Mouse (Mus musculus): ENCODE data around the gene Lig3. TPM values are rescaled to one million over a fixed set of nuclear protein-coding genes. Genes with fewer than 3 reads are reported as not detected.

Gene Lig3
- polyA plus RNA-seq, 1 experiment, result 16.7 TPM

DNA sequence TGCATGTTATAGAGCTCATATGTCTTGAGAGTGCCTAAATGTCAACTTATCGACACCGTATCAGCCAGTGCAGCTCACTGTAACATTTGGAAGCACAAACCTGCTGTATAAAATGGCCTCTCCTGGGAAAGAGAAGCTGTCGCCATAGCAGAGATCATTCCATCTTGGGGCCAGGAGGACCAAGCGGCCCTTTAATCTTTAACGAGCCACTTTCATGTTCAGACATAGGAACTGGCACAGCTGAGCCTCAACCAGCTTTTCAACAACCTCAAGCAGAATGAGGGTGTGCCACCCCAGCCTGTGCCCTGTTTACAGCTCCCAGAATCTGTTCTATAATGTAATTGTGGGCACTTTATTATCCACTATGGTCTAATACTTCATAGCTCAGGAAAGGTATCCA lies 69.4 kb downstream of the Lig3 start:
- TF ChIP-seq TCF12 (IDR thresholded peaks at IDR 0.05; ENCODE audit: insufficient read depth, poor library complexity, severe bottlenecking), result no peak
- no peak for TF ChIP-seq REST (IDR thresholded peaks at IDR 0.05; ENCODE audit: insufficient read depth, insufficient read length)
- no peak for TF ChIP-seq MYOG (IDR thresholded peaks at IDR 0.05; ENCODE audit: control insufficient read depth in 1 of 3, insufficient read depth in 1 of 3, insufficient read length in 2 of 3, low read depth in 2 of 3)
- no peak for TF ChIP-seq POLR2A (IDR thresholded peaks at IDR 0.05; ENCODE audit: insufficient read length, low read depth)
- TF ChIP-seq MAX (IDR thresholded peaks at IDR 0.05; ENCODE audit: low read depth), result no peak
- no peak for TF ChIP-seq USF1 (IDR thresholded peaks at IDR 0.05; ENCODE audit: low read depth)
- no peak for TF ChIP-seq POLR2AphosphoS2 (IDR thresholded peaks at IDR 0.05; ENCODE audit: insufficient read length, low read depth)
- TF ChIP-seq MYOD1 (IDR thresholded peaks at IDR 0.05; ENCODE audit: control insufficient read depth in 1 of 3, insufficient read length in 2 of 3, low read depth in 2 of 3), result no peak
- no peak for TF ChIP-seq TCF3 (IDR thresholded peaks at IDR 0.05; ENCODE audit: insufficient read length, low read depth)
- no peak for TF ChIP-seq E2F4 (IDR thresholded peaks at IDR 0.05; ENCODE audit: insufficient read depth)
- no peak for TF ChIP-seq CEBPB (IDR thresholded peaks at IDR 0.05; ENCODE audit: insufficient read depth, poor library complexity, severe bottlenecking)
- no peak for TF ChIP-seq SRF (IDR thresholded peaks at IDR 0.05; ENCODE audit: control insufficient read depth, insufficient read length, low read depth)
- H3K4me2 ChIP-seq (ENCODE audit: low read depth), result no peak overlapping the region
- no peak overlapping the region for H3K4me3 ChIP-seq

DNA sequence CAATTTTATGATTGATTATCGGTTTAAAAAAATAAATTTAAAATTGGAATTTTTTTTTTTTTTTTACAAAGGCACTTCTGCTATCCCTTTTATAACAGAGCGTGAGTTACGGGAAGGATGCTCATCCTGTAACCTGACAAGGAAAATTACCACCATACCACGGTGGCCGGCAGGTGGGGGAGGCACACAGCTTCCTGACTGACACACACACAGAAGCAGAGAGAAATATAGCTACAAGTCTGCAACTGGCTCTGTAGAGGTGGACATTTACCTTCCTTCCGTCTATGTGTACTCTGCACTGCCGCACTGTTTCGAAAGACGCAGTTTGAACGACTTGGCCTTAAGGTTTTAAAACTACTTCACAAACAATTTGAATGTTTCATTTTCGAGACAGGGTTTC lies 71.2 kb downstream of the Lig3 start:
- TF ChIP-seq POLR2A (IDR thresholded peaks at IDR 0.05; ENCODE audit: insufficient read length, low read depth), result no peak
- TF ChIP-seq REST (IDR thresholded peaks at IDR 0.05; ENCODE audit: insufficient read depth, insufficient read length), result no peak
- Histone ChIP-seq H3K79me2 (ENCODE audit: control insufficient read depth, insufficient read depth) (no peaks in the 10 kb centered on the region), H3K27me3 (ENCODE audit: control insufficient read depth, insufficient read depth, insufficient read length) (no peaks in the 10 kb centered on the region), H3ac (ENCODE audit: control insufficient read depth, insufficient read length) (no peak overlapping the region), H3K36me3 (ENCODE audit: control insufficient read depth, insufficient read depth) (no peaks in the 10 kb centered on the region), H3K4me2 (ENCODE audit: low read depth) (no peak overlapping the region), H3K4me3 (no peak overlapping the region)

More for the DNA sequence above, 69.4 kb downstream of the Lig3 start:
- Histone ChIP-seq H3K27me3 (ENCODE audit: control insufficient read depth, insufficient read depth, insufficient read length) (no peaks in the 10 kb centered on the region), H3K79me2 (ENCODE audit: control insufficient read depth, insufficient read depth) (no peaks in the 10 kb centered on the region), H3K36me3 (ENCODE audit: control insufficient read depth, insufficient read depth) (no peaks in the 10 kb centered on the region), H3ac (ENCODE audit: control insufficient read depth, insufficient read length) (no peak overlapping the region)

DNA sequence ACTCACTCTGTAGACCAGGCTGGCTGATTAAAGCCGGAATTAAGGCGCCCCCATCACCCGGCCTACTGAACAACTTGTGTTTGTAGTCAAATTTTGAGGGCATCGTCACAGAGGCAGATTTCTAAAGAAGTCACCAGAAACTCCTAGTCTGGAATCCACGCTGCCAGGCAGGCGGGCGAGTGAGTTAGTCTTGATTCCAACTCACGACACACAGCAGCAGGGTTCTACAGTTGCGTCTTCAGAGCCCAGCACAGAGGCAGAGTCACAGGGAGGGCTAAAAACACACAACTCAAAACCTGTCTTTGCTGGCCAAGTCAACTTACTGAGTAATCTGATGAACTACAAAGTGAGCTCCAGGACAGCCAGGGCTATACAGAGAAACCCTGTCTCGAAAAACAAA lies 71.6 kb downstream of the Lig3 start:
- H3K4me2 ChIP-seq (ENCODE audit: low read depth), result no peak overlapping the region
- H3ac ChIP-seq (ENCODE audit: control insufficient read depth, insufficient read length), result no peak overlapping the region
- no peaks in the 10 kb centered on the region for H3K27me3 ChIP-seq (ENCODE audit: control insufficient read depth, insufficient read depth, insufficient read length)
- TF ChIP-seq MYOG (IDR thresholded peaks at IDR 0.05; ENCODE audit: control insufficient read depth in 1 of 3, insufficient read depth in 1 of 3, insufficient read length in 2 of 3, low read depth in 2 of 3) (no peak), POLR2AphosphoS2 (IDR thresholded peaks at IDR 0.05; ENCODE audit: insufficient read length, low read depth) (no peak), MYOD1 (IDR thresholded peaks at IDR 0.05; ENCODE audit: control insufficient read depth in 1 of 3, insufficient read length in 2 of 3, low read depth in 2 of 3) (no peak), REST (IDR thresholded peaks at IDR 0.05; ENCODE audit: insufficient read depth, insufficient read length) (no peak), MAX (IDR thresholded peaks at IDR 0.05; ENCODE audit: low read depth) (no peak), USF1 (IDR thresholded peaks at IDR 0.05; ENCODE audit: low read depth) (no peak), POLR2A (IDR thresholded peaks at IDR 0.05; ENCODE audit: insufficient read length, low read depth) (no peak), TCF3 (IDR thresholded peaks at IDR 0.05; ENCODE audit: insufficient read length, low read depth) (no peak), TCF12 (IDR thresholded peaks at IDR 0.05; ENCODE audit: insufficient read depth, poor library complexity, severe bottlenecking) (no peak), E2F4 (IDR thresholded peaks at IDR 0.05; ENCODE audit: insufficient read depth) (no peak), SRF (IDR thresholded peaks at IDR 0.05; ENCODE audit: control insufficient read depth, insufficient read length, low read depth) (no peak)
- H3K36me3 ChIP-seq (ENCODE audit: control insufficient read depth, insufficient read depth), result no peaks in the 10 kb centered on the region
- no peaks in the 10 kb centered on the region for H3K79me2 ChIP-seq (ENCODE audit: control insufficient read depth, insufficient read depth)
- no peak overlapping the region for H3K4me3 ChIP-seq

DNA sequence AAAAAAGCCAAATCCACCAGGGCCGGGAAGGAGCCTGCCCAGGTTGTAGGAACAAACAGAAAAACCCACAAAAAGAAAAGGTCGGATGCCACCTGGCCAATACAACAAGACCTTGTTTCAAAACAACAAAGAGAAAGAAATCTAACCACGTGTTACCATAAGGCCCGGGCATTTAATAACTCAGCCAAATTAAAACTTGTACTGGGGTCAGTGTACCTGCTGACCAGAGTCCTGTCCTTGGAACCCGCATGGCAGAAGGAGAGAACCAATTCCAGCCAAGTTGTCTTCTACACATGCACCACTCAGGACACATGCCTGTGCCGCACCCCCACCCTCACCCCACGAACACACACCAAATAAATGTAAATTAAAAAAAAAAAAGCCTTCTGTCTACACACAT lies 72.0 kb downstream of the Lig3 start:
- Histone ChIP-seq H3K27me3 (ENCODE audit: control insufficient read depth, insufficient read depth, insufficient read length) (no peaks in the 10 kb centered on the region), H3K79me2 (ENCODE audit: control insufficient read depth, insufficient read depth) (no peaks in the 10 kb centered on the region), H3K4me2 (ENCODE audit: low read depth) (no peak overlapping the region), H3K36me3 (ENCODE audit: control insufficient read depth, insufficient read depth) (no peaks in the 10 kb centered on the region), H3K4me3 (no peak overlapping the region), H3ac (ENCODE audit: control insufficient read depth, insufficient read length) (no peak overlapping the region)
- TF ChIP-seq CEBPB (IDR thresholded peaks at IDR 0.05; ENCODE audit: insufficient read depth, poor library complexity, severe bottlenecking), result no peak

Other genes starting within 250 kb of the Lig3 start
- gene Cct6b, start 16.8 kb upstream of the Lig3 start, polyA plus RNA-seq (2012; fragmentation: generic; extraction: Trizol), result 0.30 TPM
- 13.2 TPM for gene Zfp830, start 16.8 kb upstream of the Lig3 start, polyA plus RNA-seq (2012; fragmentation: generic; extraction: Trizol)
- 1.8 TPM for gene Rffl, start 90.1 kb downstream of the Lig3 start, polyA plus RNA-seq (2012; fragmentation: generic; extraction: Trizol)
- 9.1 TPM for gene Rad51d, start 109.5 kb downstream of the Lig3 start, polyA plus RNA-seq (2012; fragmentation: generic; extraction: Trizol)
- gene Fndc8, start 111.0 kb downstream of the Lig3 start, polyA plus RNA-seq (2012; fragmentation: generic; extraction: Trizol), result 0.04 TPM
- gene Nle1, start 127.3 kb downstream of the Lig3 start, polyA plus RNA-seq (2012; fragmentation: generic; extraction: Trizol), result 33.7 TPM
- gene Unc45b, start 129.4 kb downstream of the Lig3 start, polyA plus RNA-seq (2012; fragmentation: generic; extraction: Trizol), result 99.6 TPM
- 0.11 TPM for gene Slfn5, start 170.2 kb downstream of the Lig3 start, polyA plus RNA-seq (2012; fragmentation: generic; extraction: Trizol)
- gene Slfn9, start 210.7 kb downstream of the Lig3 start, polyA plus RNA-seq (2012; fragmentation: generic; extraction: Trizol), result 0.22 TPM
- not detected for gene Slfn8, start 239.7 kb downstream of the Lig3 start, polyA plus RNA-seq (2012; fragmentation: generic; extraction: Trizol)

Data from myocyte (in vitro differentiated cells).